Mouse (Mus musculus): ENCODE data around the gene Pold2.

Pold2 gene

GRCm38 (mm10) chr11:5860639-5861038 is 17.5 kb downstream of the Pold2 start:
- peak; percentile 65 for DNase-seq (ENCODE audit: extremely low read depth, insufficient read length, low spot score)

- DNase-seq (ENCODE audit: extremely low read depth, insufficient read length, low spot score), result peak; percentile 81
These were observed 18.1 kb downstream of the Pold2 start for GRCm38 (mm10) chr11:5859883-5860550.

GRCm38 (mm10) chr11:5858723-5859122 is 19.4 kb downstream of the Pold2 start:
- no peak for DNase-seq (ENCODE audit: extremely low read depth, insufficient read length, low spot score)

- no peak for DNase-seq (ENCODE audit: extremely low read depth, insufficient read length, low spot score)
These were observed 21.5 kb downstream of the Pold2 start for GRCm38 (mm10) chr11:5856479-5857130.

GRCm38 (mm10) chr11:5855902-5856301 is 22.2 kb downstream of the Pold2 start:
- peak; percentile 92 for DNase-seq (ENCODE audit: extremely low read depth, insufficient read length, low spot score)

GRCm38 (mm10) chr11:5855481-5855880 is 22.6 kb downstream of the Pold2 start:
- DNase-seq (ENCODE audit: extremely low read depth, insufficient read length, low spot score), result no peak

GRCm38 (mm10) chr11:5852314-5852713 is 25.8 kb downstream of the Pold2 start:
- DNase-seq (ENCODE audit: extremely low read depth, insufficient read length, low spot score), result no peak

- no peak for DNase-seq (ENCODE audit: extremely low read depth, insufficient read length, low spot score)
These were observed 26.9 kb downstream of the Pold2 start for GRCm38 (mm10) chr11:5851021-5851736.

- DNase-seq (ENCODE audit: extremely low read depth, insufficient read length, low spot score), result no peak
These were observed 27.6 kb downstream of the Pold2 start for GRCm38 (mm10) chr11:5850452-5850851.

GRCm38 (mm10) chr11:5849316-5849715 is 28.8 kb downstream of the Pold2 start:
- DNase-seq (ENCODE audit: extremely low read depth, insufficient read length, low spot score), result peak; percentile 81

GRCm38 (mm10) chr11:5848741-5849140 is 29.4 kb downstream of the Pold2 start:
- peak; percentile 75 for DNase-seq (ENCODE audit: extremely low read depth, insufficient read length, low spot score)

- peak; percentile 73 for DNase-seq (ENCODE audit: extremely low read depth, insufficient read length, low spot score)
These were observed 31.3 kb downstream of the Pold2 start for GRCm38 (mm10) chr11:5846639-5847345.

GRCm38 (mm10) chr11:5843131-5843530 is 35.0 kb downstream of the Pold2 start:
- no peak for DNase-seq (ENCODE audit: extremely low read depth, insufficient read length, low spot score)

- no peak for DNase-seq (ENCODE audit: extremely low read depth, insufficient read length, low spot score)
These were observed 36.3 kb downstream of the Pold2 start for GRCm38 (mm10) chr11:5841751-5842150.

- DNase-seq (ENCODE audit: extremely low read depth, insufficient read length, low spot score), result no peak
These were observed 37.7 kb downstream of the Pold2 start for GRCm38 (mm10) chr11:5840346-5840745.

- DNase-seq (ENCODE audit: extremely low read depth, insufficient read length, low spot score), result peak; percentile 97
These were observed 40.5 kb downstream of the Pold2 start, which contains the start of gene Polm for GRCm38 (mm10) chr11:5837251-5838246. Gene Polm (minus strand): TSS chr11:5838016.

GRCm38 (mm10) chr11:5836126-5836525 is 42.0 kb downstream of the Pold2 start:
- peak; percentile 49 for DNase-seq (ENCODE audit: extremely low read depth, insufficient read length, low spot score)

GRCm38 (mm10) chr11:5835057-5835456 is 43.0 kb downstream of the Pold2 start:
- peak; percentile 74 for DNase-seq (ENCODE audit: extremely low read depth, insufficient read length, low spot score)

GRCm38 (mm10) chr11:5834506-5834905 is 43.6 kb downstream of the Pold2 start:
- DNase-seq (ENCODE audit: extremely low read depth, insufficient read length, low spot score), result no peak

GRCm38 (mm10) chr11:5829327-5829726 is 48.8 kb downstream of the Pold2 start:
- no peak for DNase-seq (ENCODE audit: extremely low read depth, insufficient read length, low spot score)

Measured in 3134 (cell line).